Mouse (Mus musculus) cerebellum, adult (tissue): ENCODE data around the gene Dnajc3.

Experiments used
- ATAC-seq: cut with Nextera tagmentation; 2 replicates; pipeline ENCODE4 v1.9.2; 2017; ENCODE audit warnings: mild to moderate bottlenecking, moderate library complexity, mixed read lengths; ENCODE audit not compliant: insufficient number of reproducible peaks, low FRiP score, low TSS enrichment

The Dnajc3 gene

GRCm38 (mm10) chr14:118929779-118930178 lies 8.0 kb upstream of the Dnajc3 start:
- ATAC-seq = no peak

DNA sequence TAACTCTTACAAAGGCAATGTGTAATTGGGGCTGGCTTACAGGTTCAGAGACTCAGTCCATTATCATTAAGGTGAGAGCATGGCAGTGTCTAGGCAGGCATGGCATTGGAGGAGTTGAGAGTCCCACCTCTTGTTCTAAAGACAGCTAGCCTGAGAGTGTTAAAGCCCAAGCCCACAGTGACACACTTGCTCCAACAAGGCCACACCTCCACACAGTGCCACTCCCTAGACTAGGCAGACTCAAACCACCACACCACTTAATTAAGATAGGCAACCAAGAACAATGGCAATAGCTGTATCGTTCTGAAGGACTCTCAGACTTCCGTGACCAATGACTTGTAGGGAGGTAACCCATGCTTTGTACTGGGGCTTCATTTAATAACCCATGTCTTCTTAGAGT lies 7.0 kb upstream of the Dnajc3 start:
- ATAC-seq = no peak

- ATAC-seq = no peak
Observed at GRCm38 (mm10) chr14:118931181-118931580, 6.6 kb upstream of the Dnajc3 start.

DNA sequence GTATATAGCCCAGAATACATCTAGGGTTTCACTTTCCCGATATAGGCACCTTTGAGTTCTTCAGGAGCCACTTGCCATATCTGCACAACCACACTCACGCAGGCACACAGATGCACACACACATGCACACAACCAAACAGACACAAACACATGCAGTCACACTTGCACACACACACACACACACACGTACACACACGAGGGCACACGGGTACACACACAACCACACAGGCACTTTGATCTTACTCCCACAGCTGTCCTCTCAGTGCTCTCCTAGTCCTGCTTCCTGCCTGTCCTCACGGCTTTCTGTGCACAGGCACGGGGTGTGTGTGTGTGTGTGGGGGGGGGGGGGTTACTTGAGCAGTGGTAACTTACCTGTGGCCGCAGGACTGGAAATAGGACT lies 4.8 kb upstream of the Dnajc3 start:
- no peak for ATAC-seq

GRCm38 (mm10) chr14:118934686-118935085 lies 3.1 kb upstream of the Dnajc3 start:
- no peak for ATAC-seq

- no peak for ATAC-seq
Observed at GRCm38 (mm10) chr14:118936236-118936635, 1.5 kb upstream of the Dnajc3 start.

DNA sequence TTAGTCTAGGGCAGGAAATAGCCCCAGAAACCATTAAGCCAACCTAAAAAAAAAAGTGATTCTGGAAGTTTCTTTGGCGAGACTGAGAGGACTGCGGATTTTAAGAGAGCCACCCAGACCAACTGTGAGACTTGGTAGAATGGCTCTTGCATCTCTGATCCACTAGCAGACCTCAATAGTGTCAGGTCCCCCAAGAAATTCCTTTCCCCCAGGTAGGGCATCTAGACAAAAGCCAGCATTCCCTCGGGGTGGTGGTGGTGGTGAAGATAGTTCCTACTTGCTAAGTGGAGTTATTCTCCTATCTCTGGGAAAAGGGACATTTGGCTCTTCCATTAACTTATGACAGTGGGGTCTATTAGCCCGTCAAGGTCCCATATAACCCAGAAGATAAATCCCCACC lies 824 bp upstream of the Dnajc3 start:
- ATAC-seq = no peak; the same call in 1 of the 2 replicates

GRCm38 (mm10) chr14:118938551-118938950 lies 775 bp downstream of the Dnajc3 start:
- ATAC-seq = no peak

GRCm38 (mm10) chr14:118940796-118941495 lies 3.2 kb downstream of the Dnajc3 start:
- no peak for ATAC-seq

DNA sequence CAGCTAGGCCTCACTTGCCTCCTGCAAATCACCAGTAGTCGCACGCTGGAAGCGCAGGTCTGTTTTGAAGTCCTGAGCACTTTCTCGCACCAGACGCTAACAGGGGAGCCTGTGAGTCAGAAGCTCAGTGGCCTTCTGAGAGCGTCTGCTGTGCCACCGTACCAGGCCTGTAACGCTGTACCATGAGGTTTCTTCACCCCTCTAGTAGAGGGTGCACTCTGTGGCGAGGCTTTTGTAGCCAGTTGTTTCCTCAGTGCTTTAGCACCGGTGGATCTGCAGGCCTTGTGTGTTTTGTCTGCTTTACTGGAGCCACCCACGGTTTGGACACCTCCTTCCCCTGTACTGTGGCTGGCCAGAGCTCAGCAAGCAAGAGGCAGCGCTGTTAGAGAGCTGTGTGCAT lies 4.3 kb downstream of the Dnajc3 start:
- no peak for ATAC-seq

- ATAC-seq = no peak
Observed at GRCm38 (mm10) chr14:118944702-118945101, 6.9 kb downstream of the Dnajc3 start.

DNA sequence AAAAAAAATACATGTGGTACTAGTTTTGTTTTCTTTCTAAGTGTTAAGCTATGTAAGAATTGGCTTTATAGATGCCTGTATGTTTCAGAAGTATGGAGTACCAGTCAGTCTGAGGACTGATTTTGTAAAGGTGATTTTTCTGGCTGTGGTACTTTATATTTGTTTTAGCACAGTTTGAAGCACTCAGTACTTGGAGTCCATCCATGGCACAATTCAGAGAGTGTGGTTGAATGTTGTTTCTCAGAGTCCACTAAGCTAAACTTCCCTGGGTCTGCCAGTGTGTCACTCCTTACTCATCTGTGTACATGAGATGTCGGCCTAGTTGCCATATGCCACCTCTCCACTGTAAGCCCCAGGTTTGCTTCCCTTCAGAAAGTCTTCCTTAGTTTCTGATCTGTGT lies 11.1 kb downstream of the Dnajc3 start:
- no peak for ATAC-seq

DNA sequence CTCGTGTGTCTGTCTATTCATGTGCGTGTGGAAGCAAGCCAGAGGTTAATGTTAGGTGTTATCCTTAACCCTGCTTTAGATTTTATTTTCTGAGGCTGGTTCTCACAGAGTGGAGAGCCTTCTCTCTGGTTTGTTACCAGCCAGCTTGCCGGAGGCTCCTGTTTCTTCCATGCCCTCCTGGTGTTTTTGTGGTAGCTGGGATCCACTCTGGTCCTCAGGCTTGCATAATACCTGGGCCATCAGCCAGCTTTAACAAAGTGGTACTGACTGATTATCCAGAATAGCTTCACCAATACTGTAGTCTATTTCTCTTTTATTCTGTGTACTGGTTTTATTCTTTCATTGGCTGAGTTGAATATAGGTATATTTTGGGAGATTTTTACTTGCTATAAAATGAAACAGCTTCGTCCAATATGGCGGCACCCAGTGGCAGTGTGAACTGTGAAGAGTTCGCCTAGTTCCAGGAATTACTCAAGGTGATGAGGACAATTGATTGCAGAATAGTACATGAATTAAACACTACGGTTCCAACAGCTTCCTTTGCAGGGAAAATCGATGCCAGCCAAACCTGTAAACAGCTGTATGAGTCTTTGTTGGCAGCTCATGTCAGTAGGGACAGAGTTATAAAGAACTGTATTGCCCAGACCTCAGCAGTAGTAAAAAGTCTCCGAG lies 14.3 kb downstream of the Dnajc3 start:
- 0 out of 2 replicates have a peak, but pooled peaks have one; percentile 52 for ATAC-seq

DNA sequence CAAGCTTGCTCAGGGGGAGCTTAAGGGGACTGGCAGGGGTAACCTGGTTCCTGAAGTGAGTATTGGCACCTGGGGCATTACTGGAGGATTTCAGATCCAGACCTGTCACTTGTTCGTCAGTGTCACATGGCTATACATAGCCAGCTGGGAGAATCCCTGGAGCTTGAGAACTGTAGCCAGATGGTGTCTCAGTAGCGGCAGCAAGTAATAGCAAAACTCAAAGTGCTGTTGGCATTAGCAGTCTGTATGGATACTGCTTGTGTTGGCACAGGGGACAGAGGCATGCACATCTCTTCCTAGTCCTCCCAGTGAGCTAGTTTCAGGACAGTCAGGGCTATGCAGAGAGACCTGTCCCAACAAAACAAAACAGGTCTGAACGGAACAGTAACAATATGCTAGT lies 20.2 kb downstream of the Dnajc3 start:
- peak; percentile 15; the same call in 1 of the 2 replicates for ATAC-seq

DNA sequence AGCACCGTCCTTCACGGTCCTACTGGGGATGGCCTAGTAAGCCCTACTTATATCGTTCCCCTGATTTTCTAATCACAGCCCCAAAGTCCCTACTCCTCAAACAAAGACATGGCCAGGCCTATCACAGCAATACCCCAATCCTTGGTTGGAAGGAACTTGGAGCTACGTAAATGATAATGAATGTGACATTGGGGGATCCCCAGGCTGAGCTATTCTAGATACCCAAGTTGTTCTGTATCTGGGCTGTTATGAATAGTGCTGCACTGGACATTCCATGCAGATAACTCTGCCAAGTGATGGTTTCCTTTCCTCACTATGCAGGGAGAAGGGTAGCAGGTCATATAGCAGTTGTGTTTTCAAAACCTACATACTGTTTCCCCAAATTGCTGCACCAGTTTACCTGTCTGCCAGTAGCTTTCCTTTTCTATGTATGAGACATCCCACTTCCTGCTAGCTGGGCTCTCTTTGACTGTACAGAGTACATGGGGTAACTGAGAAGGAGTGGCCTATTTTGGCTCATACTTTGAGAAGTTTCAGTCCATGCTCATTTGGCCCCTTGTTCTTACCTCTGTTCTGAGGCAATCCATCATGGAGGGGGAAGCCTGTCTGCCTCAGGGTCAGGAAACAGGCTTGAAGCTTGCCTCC lies 27.7 kb downstream of the Dnajc3 start:
- no peak for ATAC-seq

- no peak for ATAC-seq
Observed at GRCm38 (mm10) chr14:118967646-118968045, 29.9 kb downstream of the Dnajc3 start.

DNA sequence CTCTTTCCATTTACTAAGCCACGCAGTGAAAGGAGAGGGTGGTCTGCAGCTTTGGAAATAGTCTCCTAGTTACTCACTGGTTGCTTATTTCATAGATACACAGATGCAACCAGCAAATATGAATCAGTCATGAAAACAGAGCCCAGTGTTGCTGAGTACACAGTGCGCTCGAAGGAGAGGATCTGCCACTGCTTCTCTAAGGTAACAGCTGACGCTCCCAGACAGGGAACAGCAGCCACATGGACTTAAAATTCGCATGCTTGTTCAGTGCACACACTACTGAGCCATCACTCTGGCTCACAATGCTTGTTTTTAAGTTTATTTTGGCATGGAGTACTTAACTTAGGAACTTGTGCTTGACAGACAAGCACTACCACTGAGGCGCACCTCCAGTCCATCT lies 34.5 kb downstream of the Dnajc3 start:
- ATAC-seq = no peak

- no peak for ATAC-seq
Observed at GRCm38 (mm10) chr14:118977136-118977816, 39.5 kb downstream of the Dnajc3 start.

DNA sequence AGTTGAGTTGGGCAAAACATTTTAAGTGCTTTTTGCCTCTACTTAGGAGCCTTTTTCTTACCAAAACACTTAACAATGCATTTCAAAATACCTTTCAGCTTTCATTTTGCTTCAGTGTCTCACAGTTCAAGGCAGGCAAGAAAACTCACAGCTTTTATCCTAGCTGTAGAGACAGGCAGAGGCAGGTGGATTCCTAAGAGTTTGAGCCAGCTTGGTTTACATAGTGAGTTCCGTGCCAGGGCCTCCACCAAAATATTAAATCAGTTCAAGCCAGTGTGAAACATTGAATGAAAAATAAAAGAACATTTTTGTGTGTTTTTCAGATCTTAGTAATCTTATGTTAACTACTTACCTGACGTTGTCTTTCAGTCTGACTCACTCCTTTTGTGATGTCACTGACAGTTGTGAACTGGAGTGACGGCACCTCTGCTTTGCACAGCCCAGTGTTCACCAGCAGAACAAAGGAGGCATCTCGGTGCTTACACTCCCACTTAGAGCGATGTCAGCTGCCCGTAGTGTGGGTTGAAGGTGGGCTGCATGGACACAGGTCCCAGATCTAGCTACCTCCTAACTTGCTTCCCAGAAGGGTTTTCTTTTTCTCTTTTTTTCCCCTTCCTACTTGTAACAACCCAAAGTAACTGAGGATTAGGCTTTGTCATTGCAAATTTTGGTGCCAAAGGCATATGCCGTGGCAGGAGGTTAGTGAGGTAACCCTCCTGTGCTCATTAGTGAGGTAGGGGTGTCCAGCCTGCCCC lies 42.0 kb downstream of the Dnajc3 start:
- ATAC-seq = no peak

DNA sequence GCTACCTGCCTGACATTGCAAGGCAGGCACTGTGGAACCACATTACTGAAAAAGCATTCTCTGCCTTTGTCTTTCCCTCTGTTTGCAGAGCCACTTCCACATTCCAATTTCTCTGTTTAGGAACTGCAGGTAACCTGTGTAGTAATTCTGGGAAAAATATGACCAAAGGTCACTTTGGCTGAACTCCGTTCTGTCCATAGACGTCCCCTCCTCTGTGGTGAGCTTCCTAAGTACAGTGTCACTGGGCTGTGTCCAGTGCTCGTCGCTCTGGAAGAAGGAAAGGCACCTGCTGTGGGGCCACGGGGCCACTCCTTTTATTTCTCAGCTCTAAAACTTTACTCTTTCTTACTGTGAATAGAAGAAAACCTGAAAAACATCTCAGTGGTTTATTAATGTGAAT lies 42.6 kb downstream of the Dnajc3 start:
- no peak for ATAC-seq
